Mouse (Mus musculus): ENCODE measurements around the gene Pink1.

- TF ChIP-seq EP300 (IDR thresholded peaks at IDR 0.05; ENCODE audit: low read depth) (no peak), CTCF (IDR thresholded peaks at IDR 0.05; ENCODE audit: low read depth) (no peak)
Observed at GRCm38 (mm10) chr4:138288691-138289090, 37.4 kb downstream of the Pink1 start.

Measured in heart, postnatal 0 days (tissue).